Mouse (Mus musculus): ENCODE data around the gene Cysltr2. TPM values are rescaled to one million over a fixed set of nuclear protein-coding genes. Genes with fewer than 3 reads are reported as not detected.

Cysltr2 gene
- polyA plus RNA-seq, 1 experiment from 2014 or later, result not detected

GRCm38 (mm10) chr14:72985113-72985512, 63.8 kb downstream of the Cysltr2 start:
- Histone ChIP-seq H3K4me1 (0 out of 2 replicates have a peak, but pooled peaks cover 6% of the 10 kb centered on the region), H3K9ac (no peak overlapping the region), H3K27me3 (no peaks in the 10 kb centered on the region), H3K27ac (replicated peaks) (no peak overlapping the region), H3K36me3 (no peaks in the 10 kb centered on the region), H3K4me3 (replicated peaks) (no peak overlapping the region), H3K4me2 (replicated peaks) (no peak overlapping the region), H3K9me3 (replicated peaks) (no peaks in the 10 kb centered on the region)
- WGBS, result 89% methylated on average over 5 of the region's 5 CpGs
- ATAC-seq (ENCODE audit: insufficient number of reproducible peaks, low FRiP score, low TSS enrichment, low read depth), result no peak

- Histone ChIP-seq H3K27me3 (no peaks in the 10 kb centered on the region), H3K27ac (replicated peaks) (no peak overlapping the region), H3K36me3 (no peaks in the 10 kb centered on the region), H3K9ac (no peak overlapping the region), H3K4me1 (0 out of 2 replicates have a peak, but pooled peaks cover 6% of the 10 kb centered on the region), H3K4me3 (replicated peaks) (peak overlapping the region; percentile 20), H3K4me2 (replicated peaks) (peak overlapping the region; percentile 39), H3K9me3 (replicated peaks) (no peaks in the 10 kb centered on the region)
- 6% methylated on average over 11 of the region's 11 CpGs for WGBS
- peak; percentile 30; the same call in 1 of the 2 replicates for ATAC-seq (ENCODE audit: insufficient number of reproducible peaks, low FRiP score, low TSS enrichment, low read depth)
Observed at GRCm38 (mm10) chr14:72983456-72983855, 65.5 kb downstream of the Cysltr2 start.

GRCm38 (mm10) chr14:72982981-72983436, 65.9 kb downstream of the Cysltr2 start:
- Histone ChIP-seq H3K36me3 (no peaks in the 10 kb centered on the region), H3K27ac (replicated peaks) (no peak overlapping the region), H3K27me3 (no peaks in the 10 kb centered on the region), H3K4me2 (replicated peaks) (peak overlapping the region; percentile 39), H3K9me3 (replicated peaks) (no peaks in the 10 kb centered on the region), H3K4me1 (0 out of 2 replicates have a peak, but pooled peaks cover 6% of the 10 kb centered on the region), H3K4me3 (replicated peaks) (peak overlapping the region; percentile 20), H3K9ac (no peak overlapping the region)
- no peak for ATAC-seq (ENCODE audit: insufficient number of reproducible peaks, low FRiP score, low TSS enrichment, low read depth)
- WGBS, result 64% methylated on average over 12 of the region's 12 CpGs

- H3K27me3 ChIP-seq, result no peaks in the 10 kb centered on the region
- no peak overlapping the region for H3K9ac ChIP-seq
- no peak for ATAC-seq (ENCODE audit: insufficient number of reproducible peaks, low FRiP score, low TSS enrichment, low read depth)
- 63% methylated on average over 3 of the region's 3 CpGs for WGBS
- no peaks in the 10 kb centered on the region for H3K9me3 ChIP-seq (replicated peaks)
- H3K36me3 ChIP-seq, result no peaks in the 10 kb centered on the region
- H3K4me1 ChIP-seq, result 0 out of 2 replicates have a peak, but pooled peaks cover 6% of the 10 kb centered on the region
- H3K4me2 ChIP-seq (replicated peaks), result no peak overlapping the region
- H3K27ac ChIP-seq (replicated peaks), result no peak overlapping the region
- H3K4me3 ChIP-seq (replicated peaks), result no peak overlapping the region
Observed at GRCm38 (mm10) chr14:72980761-72981160, 68.2 kb downstream of the Cysltr2 start.

GRCm38 (mm10) chr14:72980106-72980505, 68.8 kb downstream of the Cysltr2 start:
- 95% methylated on average over 29 of the region's 29 CpGs for WGBS
- no peaks in the 10 kb centered on the region for H3K9me3 ChIP-seq (replicated peaks)
- no peak for ATAC-seq (ENCODE audit: insufficient number of reproducible peaks, low FRiP score, low TSS enrichment, low read depth)

GRCm38 (mm10) chr14:72976111-72976510, 72.8 kb downstream of the Cysltr2 start:
- WGBS, result 65% methylated on average over 2 of the region's 2 CpGs

More at GRCm38 (mm10) chr14:72980106-72980505, 68.8 kb downstream of the Cysltr2 start:
- Histone ChIP-seq H3K36me3 (no peaks in the 10 kb centered on the region), H3K27me3 (no peaks in the 10 kb centered on the region), H3K4me3 (replicated peaks) (no peak overlapping the region), H3K4me2 (replicated peaks) (no peak overlapping the region), H3K9ac (no peak overlapping the region), H3K27ac (replicated peaks) (no peak overlapping the region), H3K4me1 (0 out of 2 replicates have a peak, but pooled peaks cover 6% of the 10 kb centered on the region)

More at GRCm38 (mm10) chr14:72976111-72976510, 72.8 kb downstream of the Cysltr2 start:
- Histone ChIP-seq H3K4me1 (no peaks in the 10 kb centered on the region), H3K4me3 (replicated peaks) (no peak overlapping the region), H3K9me3 (replicated peaks) (no peaks in the 10 kb centered on the region), H3K36me3 (no peaks in the 10 kb centered on the region), H3K27ac (replicated peaks) (no peak overlapping the region), H3K4me2 (replicated peaks) (no peak overlapping the region), H3K27me3 (no peaks in the 10 kb centered on the region), H3K9ac (no peak overlapping the region)
- no peak for ATAC-seq (ENCODE audit: insufficient number of reproducible peaks, low FRiP score, low TSS enrichment, low read depth)

Other genes with a start within 250 kb of the Cysltr2 start
- 85.7 and 86.0 TPM in 2 replicates for gene Rcbtb2, start 73.9 kb upstream of the Cysltr2 start, polyA plus RNA-seq (2015; fragmentation: Nextera tagmentation; extraction: Ambion mirVana)
- gene Lpar6, start 188.8 kb upstream of the Cysltr2 start, polyA plus RNA-seq (2015; fragmentation: Nextera tagmentation; extraction: Ambion mirVana), result 12.9 and 13.1 TPM in 2 replicates

Measured in embryonic facial prominence, embryonic 15.5 days (tissue).